Mouse (Mus musculus) ZHBTc4 (cell line): ENCODE measurements at regions not wholly inside any gene's neighbourhood (a gene's known extent, or its start where the extent isn't known, plus 50 kb on each side); places are given as distances from the start of the nearest gene placed in this dataset.

Experiments used
- DNase-seq: peaks from one replicate; pipeline ENCODE4 v3.0.0-alpha.2; 2011; ENCODE audit warnings: low read depth, low spot score

- DNase-seq = no peak
Observed at GRCm38 (mm10) chr10:97778531-97778930, 52.0 kb upstream of the C030005K15Rik start.

- DNase-seq = peak; percentile 4
Observed at GRCm38 (mm10) chr10:97779335-97779734, 52.8 kb upstream of the C030005K15Rik start.

GRCm38 (mm10) chr10:97793804-97794203, 67.2 kb upstream of the C030005K15Rik start:
- DNase-seq = no peak

- no peak for DNase-seq
Observed at GRCm38 (mm10) chr10:97801448-97802265, 75.1 kb upstream of the C030005K15Rik start.

GRCm38 (mm10) chr10:97807947-97808346, 81.4 kb upstream of the C030005K15Rik start:
- DNase-seq = no peak

- no peak for DNase-seq
Observed at GRCm38 (mm10) chr10:97842574-97842973, 116.0 kb upstream of the C030005K15Rik start.

GRCm38 (mm10) chr10:97851487-97851886, 124.9 kb upstream of the C030005K15Rik start:
- DNase-seq = no peak

GRCm38 (mm10) chr10:97877088-97877487, 150.5 kb upstream of the C030005K15Rik start:
- DNase-seq = no peak

- no peak for DNase-seq
Observed at GRCm38 (mm10) chr10:97886049-97886448, 159.5 kb upstream of the C030005K15Rik start.

- DNase-seq = no peak
Observed at GRCm38 (mm10) chr10:97905793-97906192, 179.2 kb upstream of the C030005K15Rik start.

- peak; percentile 54 for DNase-seq
Observed at GRCm38 (mm10) chr10:97925568-97925967, 199.0 kb upstream of the C030005K15Rik start.

GRCm38 (mm10) chr10:97940345-97940744, 213.8 kb upstream of the C030005K15Rik start:
- no peak for DNase-seq

GRCm38 (mm10) chr10:97965881-97966280, 239.3 kb upstream of the C030005K15Rik start:
- no peak for DNase-seq

- no peak for DNase-seq
Observed at GRCm38 (mm10) chr10:97966931-97967330, 240.4 kb upstream of the C030005K15Rik start.

GRCm38 (mm10) chr10:98007037-98007436, 280.5 kb upstream of the C030005K15Rik start:
- DNase-seq = no peak

GRCm38 (mm10) chr10:98008355-98008754, 281.8 kb upstream of the C030005K15Rik start:
- peak; percentile 85 for DNase-seq

GRCm38 (mm10) chr10:98012916-98013315, 286.4 kb upstream of the C030005K15Rik start:
- no peak for DNase-seq

- DNase-seq = no peak
Observed at GRCm38 (mm10) chr10:98014985-98015902, 288.7 kb upstream of the C030005K15Rik start.

GRCm38 (mm10) chr10:98016596-98017304, 290.2 kb upstream of the C030005K15Rik start:
- DNase-seq = no peak

- DNase-seq = no peak
Observed at GRCm38 (mm10) chr10:98029124-98029523, 302.6 kb upstream of the C030005K15Rik start.

GRCm38 (mm10) chr10:98029621-98030020, 303.1 kb upstream of the C030005K15Rik start:
- DNase-seq = no peak

- DNase-seq = no peak
Observed at GRCm38 (mm10) chr10:98032661-98033060, 306.1 kb upstream of the C030005K15Rik start.
